Mouse (Mus musculus) telencephalon, adult 2 months (tissue): ENCODE results near the gene Pacs2.

ENCODE experiments used
- DNase-seq: peaks from one replicate; pipeline ENCODE4 v3.0.0-alpha.2; 2011; ENCODE audit warnings: low read depth, low spot score

Gene Pacs2

GRCm38 (mm10) chr12:113042543-113042942 is 28.2 kb downstream of the Pacs2 start:
- DNase-seq: no peak

- no peak for DNase-seq
Observed at GRCm38 (mm10) chr12:113044916-113045677, 30.8 kb downstream of the Pacs2 start.

- DNase-seq: no peak
Observed at GRCm38 (mm10) chr12:113046861-113047260, 32.6 kb downstream of the Pacs2 start.

- no peak for DNase-seq
Observed at GRCm38 (mm10) chr12:113048103-113048502, 33.8 kb downstream of the Pacs2 start.

- no peak for DNase-seq
Observed at GRCm38 (mm10) chr12:113049836-113050235, 35.5 kb downstream of the Pacs2 start.

- DNase-seq: no peak
Observed at GRCm38 (mm10) chr12:113050671-113051070, 36.4 kb downstream of the Pacs2 start.

GRCm38 (mm10) chr12:113051628-113052403 is 37.5 kb downstream of the Pacs2 start:
- DNase-seq: no peak

GRCm38 (mm10) chr12:113056089-113056488 is 41.8 kb downstream of the Pacs2 start:
- DNase-seq: no peak

GRCm38 (mm10) chr12:113060178-113060577 is 45.9 kb downstream of the Pacs2 start:
- DNase-seq: no peak

GRCm38 (mm10) chr12:113061606-113062005 is 47.3 kb downstream of the Pacs2 start:
- no peak for DNase-seq

GRCm38 (mm10) chr12:113062201-113062600 is 47.9 kb downstream of the Pacs2 start:
- DNase-seq: no peak

- DNase-seq: no peak
Observed at GRCm38 (mm10) chr12:113063700-113064099, 49.4 kb downstream of the Pacs2 start.

- no peak for DNase-seq
Observed at GRCm38 (mm10) chr12:113068002-113068401, 53.7 kb downstream of the Pacs2 start.

GRCm38 (mm10) chr12:113069389-113069788 is 55.1 kb downstream of the Pacs2 start:
- no peak for DNase-seq

GRCm38 (mm10) chr12:113071321-113071720 is 57.0 kb downstream of the Pacs2 start:
- DNase-seq: peak; percentile 10

GRCm38 (mm10) chr12:113071827-113072226 is 57.5 kb downstream of the Pacs2 start:
- DNase-seq: no peak

GRCm38 (mm10) chr12:113073420-113074328 is 59.4 kb downstream of the Pacs2 start:
- DNase-seq: peak; percentile 19

- peak; percentile 78 for DNase-seq
Observed at GRCm38 (mm10) chr12:113074329-113075062, 60.2 kb downstream of the Pacs2 start, which contains the start of gene Tex22. Gene Tex22, plus strand, starts transcription at chr12:113074502.

GRCm38 (mm10) chr12:113075063-113075454 is 60.8 kb downstream of the Pacs2 start:
- peak; percentile 74 for DNase-seq

GRCm38 (mm10) chr12:113075486-113075885 is 61.2 kb downstream of the Pacs2 start:
- no peak for DNase-seq

GRCm38 (mm10) chr12:113087276-113087675 is 73.0 kb downstream of the Pacs2 start:
- DNase-seq: no peak
